ENCODE assay signal across 9 mouse cellular contexts in the genomic region with DNA sequence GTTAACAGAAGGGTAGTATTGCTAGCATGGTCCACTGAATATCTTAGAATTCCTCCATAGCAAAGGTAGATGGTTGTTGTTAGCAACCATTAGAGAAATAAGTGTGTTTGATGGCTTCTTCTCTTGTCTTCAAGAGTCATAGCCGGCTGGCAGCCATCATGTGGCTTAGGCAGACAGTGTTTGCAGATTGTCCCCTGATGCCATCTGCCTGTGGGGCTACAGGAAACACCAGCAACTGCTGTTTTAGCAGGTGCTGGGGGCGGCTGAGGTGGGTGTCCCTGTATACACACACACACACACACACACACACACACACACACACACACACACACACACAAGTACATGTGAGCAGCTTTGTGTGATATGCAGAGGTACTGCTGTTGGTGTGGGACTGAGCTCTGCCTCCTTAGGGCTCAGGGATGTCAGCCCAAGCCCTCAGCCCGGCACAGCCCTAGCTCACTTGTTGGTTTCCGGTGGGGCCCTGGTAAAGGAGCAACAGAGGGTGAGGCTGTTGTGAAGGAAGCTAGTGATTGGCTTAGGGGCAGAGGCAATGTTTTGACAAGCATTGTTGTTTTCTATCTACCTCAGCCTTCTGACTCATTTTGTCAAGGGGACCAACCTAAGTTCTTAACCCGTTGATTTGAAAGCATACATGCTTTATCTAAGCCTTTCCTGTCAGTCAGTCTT.
DNase-seq lines count a peak whose midpoint lies in the region; ATAC-seq lines count a peak whose summit lies in the region.
"Had no signal": no experiment of that assay in that cellular context is flagged by ENCODE, and none has a peak within 500 bp of the region (broad histone marks: within the 10 kb centered on the region; RNA-seq: fewer than 3 reads in every experiment).

No protein-coding gene starts in this region.

- no peak overlapping the region for H3K27ac ChIP-seq in forebrain, embryonic 14.5 days (ENCODE audit: low read depth, low read length)
- H3K27ac ChIP-seq: embryonic facial prominence, embryonic 13.5 days; kidney, postnatal 0 days had no signal

- intact Hi-C loops in left cerebral cortex, postnatal 10 days (cut with DNase I), result loop anchor here (10.0 kb wide), 1 partner anchor 157 kb away; no protein-coding TSS in a partner anchor

- H3K4me3 ChIP-seq in forebrain, embryonic 14.5 days (ENCODE audit: low read depth, low read length), result no peak overlapping the region
- H3K4me3 ChIP-seq: embryonic facial prominence, embryonic 13.5 days had no signal

- DNase-seq in CD8-positive naive resting alpha-beta T cell, adult 2 months (ENCODE audit: low read depth in 2 of 2, low spot score in 2 of 2), result peak; percentile 74 to 75
- DNase-seq in thymus, adult 18-20 months, result peak; percentile 56 to 79
- DNase-seq in left cerebral cortex, adult 18-20 months (ENCODE audit: low spot score in 2 of 2), result no peak
- DNase-seq in left cerebral cortex, postnatal 10 days (ENCODE audit: extremely low spot score in 1 of 2, low spot score in 2 of 2), result no peak
- DNase-seq in forebrain, embryonic 14.5 days (ENCODE audit: low spot score), result no peak

- 83% methylated on average over 5 of the region's 5 CpGs for WGBS in forebrain, embryonic 14.5 days

- peak; percentile 71 for ATAC-seq in common myeloid progenitor, adult 5-6 weeks (replicated peaks; ENCODE audit: low read depth, poor library complexity, severe bottlenecking)
- peak; percentile 75 for ATAC-seq in megakaryocyte, adult 5-6 weeks (ENCODE audit: poor library complexity, severe bottlenecking)
- no peak for ATAC-seq in forebrain, embryonic 14.5 days

- H3K36me3 ChIP-seq in forebrain, embryonic 14.5 days (ENCODE audit: control insufficient read depth, insufficient read depth, low read length), result no peaks in the 10 kb centered on the region
- H3K36me3 ChIP-seq: embryonic facial prominence, embryonic 13.5 days had no signal

- H3K9me3 ChIP-seq in forebrain, embryonic 14.5 days (replicated peaks; ENCODE audit: control insufficient read depth, low read length), result no peaks in the 10 kb centered on the region
- H3K9me3 ChIP-seq: embryonic facial prominence, embryonic 13.5 days had no signal

- no peak overlapping the region for H3K4me2 ChIP-seq in forebrain, embryonic 14.5 days (ENCODE audit: low read length)
- H3K4me2 ChIP-seq: embryonic facial prominence, embryonic 13.5 days had no signal

- no peak overlapping the region for H3K9ac ChIP-seq in forebrain, embryonic 14.5 days (ENCODE audit: low read length)
- H3K9ac ChIP-seq: embryonic facial prominence, embryonic 13.5 days had no signal

- no peaks in the 10 kb centered on the region for H3K4me1 ChIP-seq in forebrain, embryonic 14.5 days (ENCODE audit: control insufficient read depth, insufficient read depth, low read length)
- H3K4me1 ChIP-seq: embryonic facial prominence, embryonic 13.5 days had no signal

- no peaks in the 10 kb centered on the region for H3K27me3 ChIP-seq in forebrain, embryonic 14.5 days (replicated peaks; ENCODE audit: control insufficient read depth, insufficient read depth, low read length)

Comparison
In these comparisons a context has a peak if more than half of its experiments do, and no peak if none do; other contexts are left out.
1. DNase-seq: peak in CD8-positive naive resting alpha-beta T cell, adult 2 months (2 of 2) and thymus, adult 18-20 months (2 of 2); none in left cerebral cortex, adult 18-20 months (0 of 2), left cerebral cortex, postnatal 10 days (0 of 2) and forebrain, embryonic 14.5 days (single experiment).